Mouse (Mus musculus) 3134 (cell line): ENCODE results near the gene Tmem143.

ENCODE experiments used
- DNase-seq: peaks from one replicate; pipeline ENCODE4 v3.0.0-alpha.2; 2011; ENCODE audit warnings: low spot score; ENCODE audit not compliant: insufficient read length; ENCODE audit errors: extremely low read depth

The Tmem143 gene

GRCm38 (mm10) chr7:45881011-45881410, 15.7 kb upstream of the Tmem143 start:
- no peak for DNase-seq

DNA sequence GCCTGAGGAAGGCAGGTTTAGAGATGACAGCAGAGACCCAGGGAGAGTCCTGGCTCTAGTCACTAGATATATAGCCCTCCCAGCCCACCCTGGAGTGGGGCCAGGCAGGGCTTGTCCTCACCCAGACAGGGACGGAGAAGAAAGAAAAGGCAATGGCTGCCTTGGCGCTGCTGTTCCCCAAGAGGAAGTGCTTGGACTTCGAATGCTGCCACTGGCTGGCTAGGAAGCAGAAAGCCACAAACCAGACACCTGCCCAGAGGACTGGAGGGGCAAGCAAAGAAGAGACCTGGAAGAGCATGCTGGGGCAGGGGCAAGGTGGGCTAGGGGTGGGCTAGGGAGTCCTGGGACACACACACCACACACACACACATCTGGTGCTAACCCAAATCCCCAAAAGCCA, 9.5 kb upstream of the Tmem143 start:
- DNase-seq = no peak

DNA sequence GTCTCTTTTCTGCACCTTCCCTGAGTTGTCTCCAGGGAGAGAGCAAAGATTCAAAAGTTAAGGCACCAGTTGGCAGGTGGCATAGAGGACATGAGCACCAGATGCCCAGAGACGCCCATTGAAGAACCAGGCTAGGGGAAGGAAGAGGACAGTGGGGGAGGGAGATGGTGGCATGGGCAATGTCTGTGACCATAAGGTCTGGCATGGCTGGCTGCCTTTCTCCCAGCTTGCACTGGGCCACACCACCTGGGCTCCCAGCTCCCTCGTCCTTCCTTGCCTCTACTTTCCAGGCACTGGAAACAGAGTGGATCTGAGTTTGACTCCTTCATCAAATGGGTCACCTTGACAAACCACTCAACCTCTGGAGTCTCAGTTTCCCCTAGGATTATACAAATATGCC, 4.1 kb upstream of the Tmem143 start:
- DNase-seq = no peak

DNA sequence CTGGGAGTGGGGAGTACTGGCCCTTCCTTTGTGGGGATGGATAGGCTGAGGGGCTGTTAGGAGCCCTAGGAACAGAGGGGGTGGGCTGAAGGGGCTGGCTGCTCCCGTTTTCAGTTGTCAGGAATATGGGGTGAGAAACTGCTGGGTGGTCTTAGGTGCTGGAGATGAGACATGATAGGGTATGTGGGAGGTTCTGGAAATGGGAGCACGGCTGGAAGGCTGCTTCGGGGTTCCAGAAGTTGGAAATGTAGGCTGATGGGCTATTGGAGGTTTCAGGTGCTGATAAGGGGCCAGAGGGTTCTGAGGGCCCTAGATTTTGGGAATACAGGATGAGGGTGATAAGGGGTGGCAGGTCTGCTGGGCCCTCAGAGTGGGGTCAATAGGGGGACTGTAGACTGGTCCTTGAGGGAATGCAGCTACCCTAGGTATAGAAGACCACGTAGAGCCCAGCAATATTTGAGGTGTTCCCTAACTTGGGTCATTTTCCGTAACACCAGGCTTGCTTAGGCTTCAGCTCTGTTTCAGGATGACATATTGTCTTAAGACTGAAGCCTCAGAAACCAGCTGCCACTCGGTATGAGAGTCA, 717 bp upstream of the Tmem143 start:
- DNase-seq = no peak

DNA sequence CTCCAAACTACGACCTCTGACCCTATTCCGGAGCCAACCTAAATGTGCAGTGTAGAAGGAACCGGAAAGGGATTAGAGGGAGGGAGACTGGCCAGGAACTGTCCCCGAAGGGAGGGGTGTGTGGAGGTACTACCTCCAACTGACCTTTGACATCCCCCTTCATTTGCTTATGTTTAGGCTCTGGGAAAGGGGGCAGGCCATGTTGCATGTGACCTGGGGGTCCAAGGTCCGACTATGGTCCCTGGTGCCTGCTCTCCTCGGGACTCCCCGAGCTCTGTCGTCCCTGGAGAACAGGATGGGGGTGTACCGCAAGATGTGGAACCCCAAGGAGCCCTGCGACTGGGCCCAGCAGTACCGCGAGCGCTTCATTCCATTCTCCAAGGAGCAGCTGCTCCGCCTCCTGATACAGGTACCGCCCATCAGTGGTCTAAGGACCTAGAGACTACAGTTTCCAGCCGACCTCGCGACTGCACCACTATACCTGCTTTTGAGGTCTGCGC, 567 bp downstream of the Tmem143 start:
- peak; percentile 81 for DNase-seq

GRCm38 (mm10) chr7:45898125-45898524, 1.4 kb downstream of the Tmem143 start:
- DNase-seq = peak; percentile 33

GRCm38 (mm10) chr7:45901562-45901961, 4.8 kb downstream of the Tmem143 start:
- DNase-seq = no peak

DNA sequence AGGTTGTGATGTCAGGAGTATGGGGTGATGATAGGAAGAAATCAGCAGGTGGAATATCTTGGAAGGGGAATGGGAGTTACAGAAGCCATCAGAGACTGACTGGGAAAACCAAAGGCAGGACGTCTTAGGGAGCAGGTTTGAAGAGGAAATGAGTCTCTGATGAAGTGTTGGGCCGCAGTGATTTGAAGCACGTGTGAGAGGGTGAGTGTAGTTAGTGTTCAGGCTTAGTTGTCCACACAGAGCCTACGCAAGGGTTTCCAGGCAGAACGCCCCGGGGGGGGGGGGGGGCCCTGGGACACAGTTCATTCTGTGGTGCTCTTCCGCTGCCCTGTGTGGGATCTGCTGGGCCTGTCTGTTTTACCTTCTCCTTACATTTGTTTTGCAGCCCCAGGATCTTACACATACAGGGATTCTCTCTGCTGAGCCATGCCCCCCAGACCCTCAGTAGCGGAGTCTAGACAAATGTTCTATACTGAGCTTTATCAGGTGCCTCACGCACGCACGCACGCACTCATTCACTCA, 5.8 kb downstream of the Tmem143 start:
- DNase-seq = peak; percentile 38

- DNase-seq = no peak
These were observed 9.9 kb downstream of the Tmem143 start for GRCm38 (mm10) chr7:45906622-45907021.

GRCm38 (mm10) chr7:45908384-45908783, 11.6 kb downstream of the Tmem143 start:
- no peak for DNase-seq

DNA sequence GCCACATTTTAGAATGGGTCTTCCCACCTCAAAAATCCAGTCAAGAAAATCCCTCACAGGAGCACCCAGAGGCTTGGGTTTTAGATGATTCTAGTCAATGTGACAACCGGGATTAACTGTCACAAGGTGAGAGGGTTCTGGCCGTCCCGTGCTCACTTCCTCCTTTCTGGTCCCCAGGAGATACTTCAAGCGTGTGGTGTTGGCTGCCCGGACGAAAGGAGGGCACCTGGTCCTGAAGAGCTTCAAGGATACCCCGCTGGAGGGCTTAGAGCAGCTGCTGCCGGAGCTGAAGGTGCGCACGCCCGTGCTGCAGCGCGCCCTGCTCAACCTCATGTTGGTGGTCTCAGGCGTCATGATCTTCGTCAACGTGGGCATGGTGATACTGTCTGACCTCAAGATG, 12.4 kb downstream of the Tmem143 start:
- DNase-seq = no peak

DNA sequence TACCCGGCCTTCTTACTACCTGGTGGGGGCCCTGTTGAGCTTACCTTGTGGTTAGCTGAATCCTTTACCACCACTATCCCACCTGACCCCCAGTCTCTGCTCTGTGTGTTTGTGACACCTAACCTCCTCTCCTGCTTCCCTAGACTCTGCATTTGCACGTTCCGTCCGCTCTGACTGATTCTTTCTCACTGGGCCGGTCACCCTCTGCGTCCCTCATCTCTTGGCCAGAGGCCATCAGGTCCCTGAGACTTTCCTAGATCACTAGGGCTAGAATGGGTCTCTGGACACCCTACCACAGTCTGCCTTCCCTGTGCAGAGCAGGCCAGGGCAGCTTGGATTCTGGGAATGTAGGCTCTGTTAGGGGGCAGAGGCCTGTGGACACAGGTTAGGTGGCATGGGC, 17.3 kb downstream of the Tmem143 start:
- DNase-seq = no peak

- no peak for DNase-seq
These were observed 18.3 kb downstream of the Tmem143 start for GRCm38 (mm10) chr7:45915011-45915410.

DNA sequence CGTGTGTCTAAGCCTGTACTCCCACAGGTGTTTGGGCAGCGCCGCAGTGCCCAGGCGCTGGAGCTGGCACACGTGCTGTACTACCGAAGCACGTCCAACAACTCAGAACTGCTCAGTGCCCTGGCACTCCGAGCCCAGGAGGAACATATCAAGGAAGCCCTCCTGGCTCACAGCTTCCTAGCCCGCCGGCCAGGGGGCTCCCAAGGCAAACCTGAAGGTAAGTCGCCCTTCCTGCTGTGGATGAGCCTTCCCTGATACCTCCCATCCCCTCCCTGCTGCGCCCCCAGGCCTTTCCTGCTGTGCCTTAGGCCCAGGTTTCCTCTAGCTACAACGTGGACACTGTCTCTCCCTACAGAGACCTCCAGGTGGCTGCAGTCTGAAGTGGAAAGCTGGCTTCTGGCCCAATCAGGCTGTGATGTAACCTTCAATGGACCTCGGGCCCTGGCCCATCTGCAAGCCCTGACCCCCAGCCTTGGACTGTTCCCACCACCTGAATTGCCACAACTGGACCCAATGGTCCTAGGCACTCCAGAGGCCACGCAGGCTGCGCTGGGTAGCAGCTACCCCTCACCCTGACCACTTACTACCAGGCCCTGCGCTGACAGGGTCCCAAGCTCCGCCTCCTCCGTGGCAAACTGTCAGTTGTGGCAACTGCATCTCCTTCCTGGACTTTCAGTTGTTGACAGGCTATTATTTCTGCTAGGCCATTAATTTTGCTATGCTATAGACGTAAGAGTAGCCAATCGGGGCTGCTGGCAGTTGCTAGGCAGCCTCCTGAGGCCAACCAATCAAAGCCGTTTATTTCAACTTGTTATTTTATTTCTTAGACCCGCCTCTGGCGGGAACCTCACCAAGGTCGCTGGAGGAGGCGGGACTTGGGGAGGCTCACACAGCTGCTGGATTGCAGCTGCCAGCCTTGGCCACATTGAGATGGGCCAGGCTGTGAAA, 19.6 kb downstream of the Tmem143 start:
- DNase-seq = peak; percentile 51

- peak; percentile 35 for DNase-seq
These were observed 20.4 kb downstream of the Tmem143 start for GRCm38 (mm10) chr7:45917004-45917704.

DNA sequence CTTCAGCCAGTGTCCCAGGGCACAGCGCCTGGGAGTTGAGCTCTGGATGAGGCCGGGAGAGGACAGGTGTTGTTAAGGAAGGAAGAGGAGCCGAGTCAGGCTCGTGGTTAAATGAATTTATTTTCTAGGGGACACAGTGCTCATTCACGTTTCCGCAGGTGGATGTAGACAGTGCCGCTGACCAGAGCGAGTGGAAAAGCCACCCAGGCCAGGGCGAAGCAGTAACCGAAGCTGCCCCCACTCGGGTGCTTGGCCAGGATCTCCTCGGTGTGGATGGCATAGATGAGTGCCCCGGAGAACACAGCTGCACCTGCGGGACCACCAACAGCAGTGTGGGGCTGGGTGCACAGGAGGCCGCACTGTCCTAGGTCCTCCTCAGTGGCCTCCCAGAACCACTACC, 21.2 kb downstream of the Tmem143 start:
- DNase-seq = no peak

DNA sequence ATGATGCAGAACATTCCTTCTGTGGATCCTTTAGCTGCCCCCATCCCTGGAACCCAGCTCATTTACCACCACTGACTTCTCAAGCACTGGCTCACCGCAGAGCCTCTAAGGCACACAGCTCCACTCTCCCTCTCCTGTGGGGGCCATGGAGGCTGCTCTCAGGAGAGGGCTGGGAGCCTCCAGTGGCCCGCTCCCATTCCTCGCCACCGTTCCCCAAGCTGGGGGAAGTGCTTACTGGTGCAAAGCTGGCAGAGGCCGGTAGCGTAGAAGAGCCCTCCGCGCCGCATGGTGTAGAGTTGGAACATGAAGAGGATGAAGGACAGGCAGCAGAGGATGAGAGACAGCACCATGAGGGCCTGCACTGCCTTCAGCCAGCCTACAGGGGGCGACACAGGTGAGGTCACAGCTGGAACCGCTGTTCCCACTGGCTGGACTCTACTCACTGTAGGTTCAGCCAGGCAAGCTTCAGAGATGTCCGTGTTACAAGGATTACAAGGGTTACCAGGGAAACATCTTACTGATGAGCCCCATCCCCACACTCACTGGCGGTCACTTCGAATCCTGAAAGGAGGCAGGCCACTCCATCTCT, 22.4 kb downstream of the Tmem143 start:
- peak; percentile 74 for DNase-seq

GRCm38 (mm10) chr7:45919761-45920160, 23.0 kb downstream of the Tmem143 start:
- peak; percentile 36 for DNase-seq

DNA sequence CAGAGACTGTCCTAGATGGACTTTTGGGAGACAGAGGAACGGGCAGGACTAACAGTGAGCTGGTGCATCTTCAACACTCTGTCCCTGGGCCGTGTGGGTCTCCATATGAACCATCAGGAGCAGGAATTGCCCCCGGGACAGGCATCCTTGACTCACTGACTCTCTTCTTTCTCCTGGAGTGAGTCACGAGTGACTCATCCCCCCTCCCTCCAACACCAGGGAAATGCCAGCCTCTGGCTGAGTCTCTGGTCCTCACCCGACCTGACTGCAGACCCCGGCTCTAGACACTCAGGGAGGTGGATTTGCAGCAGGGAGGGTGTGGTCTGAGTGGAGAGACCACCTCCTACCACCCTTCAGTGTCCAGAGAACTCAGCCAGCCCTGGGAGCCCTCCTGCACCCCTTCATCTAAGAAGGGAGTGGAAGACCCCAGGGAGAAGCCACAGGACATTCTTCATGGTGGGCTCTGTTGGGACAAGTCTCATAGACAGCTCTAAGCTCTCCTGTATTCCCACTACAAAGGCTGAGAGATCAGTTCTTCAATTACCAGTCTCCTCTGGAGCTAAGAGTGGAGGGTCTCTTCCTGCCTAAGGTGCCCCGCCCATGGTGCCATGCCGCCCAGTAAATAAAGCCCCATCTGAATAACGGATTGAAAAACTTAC, 24.0 kb downstream of the Tmem143 start:
- DNase-seq = peak; percentile 81

GRCm38 (mm10) chr7:45921242-45921621, 24.5 kb downstream of the Tmem143 start, which contains the start of gene Emp3:
Gene Emp3 (minus strand): TSS chr7:45921404.
- DNase-seq = peak; percentile 82
